In genomic region chr10:71041874-71042273, GRCm38 (mm10) we compare ENCODE assay signal across 25 mouse cellular contexts.
DNase-seq lines count a peak whose midpoint lies in the region; ATAC-seq and TF ChIP-seq lines count a peak whose summit lies in the region.
"Had no signal": no experiment of that assay in that cellular context is flagged by ENCODE, and none has a peak within 500 bp of the region (broad histone marks: within the 10 kb centered on the region; RNA-seq: fewer than 3 reads in every experiment).

No protein-coding gene starts in this region.

- no peak for TF ChIP-seq CTCF in hindbrain, postnatal 0 days (IDR thresholded peaks at IDR 0.05; ENCODE audit: low read depth)
- TF ChIP-seq CTCF in stomach, postnatal 0 days (IDR thresholded peaks at IDR 0.05; ENCODE audit: low read depth): no peak

- H3K9me3 ChIP-seq in hindbrain, embryonic 13.5 days: no peaks in the 10 kb centered on the region
- no peaks in the 10 kb centered on the region; the same call in 1 of the 2 replicates for H3K9me3 ChIP-seq in hindbrain, embryonic 10.5 days
- no peaks in the 10 kb centered on the region for H3K9me3 ChIP-seq in neural tube, embryonic 15.5 days (replicated peaks)
- H3K9me3 ChIP-seq in hindbrain, postnatal 0 days (ENCODE audit: low read length): no peaks in the 10 kb centered on the region
- H3K9me3 ChIP-seq in stomach, postnatal 0 days (ENCODE audit: control insufficient read depth, low read length): no peaks in the 10 kb centered on the region
- H3K9me3 ChIP-seq: kidney, embryonic 15.5 days; liver, embryonic 13.5 days had no signal

- no peaks in the 10 kb centered on the region for H3K36me3 ChIP-seq in hindbrain, embryonic 13.5 days
- no peaks in the 10 kb centered on the region for H3K36me3 ChIP-seq in hindbrain, embryonic 10.5 days
- no peaks in the 10 kb centered on the region for H3K36me3 ChIP-seq in neural tube, embryonic 15.5 days
- H3K36me3 ChIP-seq in hindbrain, postnatal 0 days (ENCODE audit: insufficient read depth, low read length): no peaks in the 10 kb centered on the region
- no peaks in the 10 kb centered on the region for H3K36me3 ChIP-seq in stomach, postnatal 0 days (ENCODE audit: control insufficient read depth, insufficient read depth, low read length)
- H3K36me3 ChIP-seq: liver, embryonic 13.5 days had no signal

- no peak overlapping the region for H3K4me3 ChIP-seq in hindbrain, embryonic 13.5 days
- H3K4me3 ChIP-seq in hindbrain, embryonic 10.5 days: no peak overlapping the region
- no peak overlapping the region for H3K4me3 ChIP-seq in neural tube, embryonic 15.5 days (replicated peaks)
- H3K4me3 ChIP-seq in hindbrain, postnatal 0 days (ENCODE audit: low read length): no peak overlapping the region
- H3K4me3 ChIP-seq in stomach, postnatal 0 days (ENCODE audit: low read depth, low read length): no peak overlapping the region
- H3K4me3 ChIP-seq: heart, embryonic 12.5 days; kidney, embryonic 15.5 days; left cerebral cortex, adult 2 months; liver, embryonic 13.5 days had no signal

- no peak overlapping the region for H3K9ac ChIP-seq in hindbrain, embryonic 13.5 days
- H3K9ac ChIP-seq in neural tube, embryonic 15.5 days (replicated peaks): no peak overlapping the region
- H3K9ac ChIP-seq in hindbrain, postnatal 0 days (replicated peaks; ENCODE audit: low read length): no peak overlapping the region
- no peak overlapping the region for H3K9ac ChIP-seq in stomach, postnatal 0 days (ENCODE audit: low read length)
- H3K9ac ChIP-seq: heart, embryonic 12.5 days; kidney, embryonic 15.5 days; liver, embryonic 13.5 days had no signal

- H3K4me2 ChIP-seq in hindbrain, embryonic 13.5 days: no peak overlapping the region
- no peak overlapping the region for H3K4me2 ChIP-seq in neural tube, embryonic 15.5 days
- H3K4me2 ChIP-seq in hindbrain, postnatal 0 days (ENCODE audit: low read depth, low read length): no peak overlapping the region
- H3K4me2 ChIP-seq in stomach, postnatal 0 days (replicated peaks; ENCODE audit: low read depth): no peak overlapping the region
- H3K4me2 ChIP-seq: heart, embryonic 12.5 days; kidney, embryonic 15.5 days; liver, embryonic 13.5 days had no signal

- no peak for TF ChIP-seq EP300 in stomach, postnatal 0 days (optimal IDR thresholded peaks at IDR 0.05)

- H3K27ac ChIP-seq in hindbrain, embryonic 13.5 days: peak overlapping the region; percentile 30; the same call in 1 of the 2 replicates
- H3K27ac ChIP-seq in hindbrain, embryonic 10.5 days: no peak overlapping the region
- H3K27ac ChIP-seq in neural tube, embryonic 15.5 days (replicated peaks): no peak overlapping the region
- H3K27ac ChIP-seq in hindbrain, postnatal 0 days: no peak overlapping the region
- no peak overlapping the region for H3K27ac ChIP-seq in stomach, postnatal 0 days (replicated peaks)
- H3K27ac ChIP-seq: kidney, embryonic 15.5 days; left cerebral cortex, adult 2 months; liver, embryonic 13.5 days had no signal

- no peaks in the 10 kb centered on the region for H3K27me3 ChIP-seq in hindbrain, embryonic 13.5 days
- no peaks in the 10 kb centered on the region for H3K27me3 ChIP-seq in hindbrain, embryonic 10.5 days (ENCODE audit: insufficient read depth, poor library complexity, severe bottlenecking)
- no peaks in the 10 kb centered on the region for H3K27me3 ChIP-seq in neural tube, embryonic 15.5 days (replicated peaks)
- no peaks in the 10 kb centered on the region for H3K27me3 ChIP-seq in hindbrain, postnatal 0 days (ENCODE audit: insufficient read depth, low read length)
- H3K27me3 ChIP-seq in stomach, postnatal 0 days (ENCODE audit: control insufficient read depth, insufficient read depth, low read length): no peaks in the 10 kb centered on the region
- H3K27me3 ChIP-seq: heart, embryonic 12.5 days; kidney, embryonic 15.5 days; liver, embryonic 13.5 days had no signal

- no peak for ATAC-seq in hindbrain, embryonic 13.5 days (ENCODE audit: low FRiP score)
- ATAC-seq in neural tube, embryonic 15.5 days (ENCODE audit: low FRiP score): peak; percentile 61; the same call in 1 of the 2 replicates
- 0 out of 2 replicates have a peak, but pooled peaks have one; percentile 21 for ATAC-seq in hindbrain, postnatal 0 days
- no peak for ATAC-seq in stomach, postnatal 0 days (ENCODE audit: low FRiP score, low TSS enrichment)
- ATAC-seq: activated CD4-positive, CD25-positive, alpha-beta regulatory T cell, adult 4 months had no signal

- WGBS in hindbrain, embryonic 13.5 days: 67% methylated on average over 4 of the region's 4 CpGs
- 71% methylated on average over 4 of the region's 4 CpGs for WGBS in hindbrain, embryonic 10.5 days
- WGBS in neural tube, embryonic 15.5 days: 50% methylated on average over 4 of the region's 4 CpGs
- 34% methylated on average over 4 of the region's 4 CpGs for WGBS in hindbrain, postnatal 0 days
- WGBS in stomach, postnatal 0 days: 51% methylated on average over 4 of the region's 4 CpGs

- H3K4me1 ChIP-seq in hindbrain, embryonic 13.5 days (replicated peaks): peaks cover 4% of the 10 kb centered on the region
- no peaks in the 10 kb centered on the region; the same call in 1 of the 2 replicates for H3K4me1 ChIP-seq in hindbrain, embryonic 10.5 days (replicated peaks)
- 0 out of 2 replicates have a peak, but pooled peaks cover 5% of the 10 kb centered on the region for H3K4me1 ChIP-seq in neural tube, embryonic 15.5 days
- no peaks in the 10 kb centered on the region for H3K4me1 ChIP-seq in hindbrain, postnatal 0 days (ENCODE audit: insufficient read depth, low read length)
- H3K4me1 ChIP-seq in stomach, postnatal 0 days (replicated peaks; ENCODE audit: control insufficient read depth, insufficient read depth): no peaks in the 10 kb centered on the region
- H3K4me1 ChIP-seq: liver, embryonic 13.5 days had no signal

- DNase-seq in hindbrain, embryonic 10.5 days (ENCODE audit: low spot score): no peak
- DNase-seq in neural tube, embryonic 10.5 days (ENCODE audit: extremely low spot score, low spot score): no peak
- DNase-seq in hindbrain, postnatal 0 days (ENCODE audit: low spot score): peak; percentile 40
- no peak for DNase-seq in thymus, postnatal 0 days (ENCODE audit: low spot score)
- DNase-seq in stomach, postnatal 0 days (ENCODE audit: low spot score): no peak
- DNase-seq: adrenal gland, postnatal 10 days; cerebellum, adult 8-10 months; gastrocnemius, postnatal 14 days; heart, adult 18-20 months; heart, postnatal 10 days; kidney, adult 11 months; kidney, postnatal 36 days; layer of hippocampus, adult 9-11 months; liver, embryonic 13.5 days; lung, adult 2 months; lung, postnatal 14 days; right cerebral cortex, postnatal 25 days; spleen, adult 18-20 months; thymus, postnatal 14 days had no signal

Comparison
In these comparisons a context has a peak if more than half of its experiments do, and no peak if none do; other contexts are left out.
1. ATAC-seq: peak in neural tube, embryonic 15.5 days (single experiment) and hindbrain, postnatal 0 days (single experiment); none in hindbrain, embryonic 13.5 days (single experiment) and stomach, postnatal 0 days (single experiment).